Mouse (Mus musculus): ENCODE data around the gene Flna. TPM values are rescaled to one million over a fixed set of nuclear protein-coding genes. Genes with fewer than 3 reads are reported as not detected.
A peak's percentile ranks its signal among the peaks of the same experiment; 100 is the strongest.

Flna gene
- 331 and 364 TPM in 2 replicates for polyA plus RNA-seq (2015; fragmentation: Nextera tagmentation; extraction: Ambion mirVana)

GRCm38 (mm10) chrX:74249615-74250014 is at the start of gene Flna:
Gene Flna, minus strand, starts transcription at chrX:74249820.
- no peaks in the 10 kb centered on the region for H3K9me3 ChIP-seq (ENCODE audit: low read length)
- no peak for ATAC-seq (ENCODE audit: low FRiP score, low TSS enrichment)
- H3K27me3 ChIP-seq (ENCODE audit: insufficient read depth, low read length): no peaks in the 10 kb centered on the region; the same call in 1 of the 2 replicates
- H3K4me3 ChIP-seq (ENCODE audit: low read length): peak within 1 kb of the TSS; percentile 51
- 21% methylated on average over 34 of the region's 38 CpGs for WGBS
- peak within 1 kb of the TSS; percentile 76 for H3K27ac ChIP-seq (ENCODE audit: low read length)
- no peaks in the 10 kb centered on the region for H3K36me3 ChIP-seq (ENCODE audit: insufficient read depth, low read length)
- peak within 1 kb of the TSS; percentile 58 for H3K4me2 ChIP-seq (replicated peaks; ENCODE audit: low read depth, low read length)
- peak within 1 kb of the TSS; percentile 69 for H3K9ac ChIP-seq (replicated peaks; ENCODE audit: low read length)
- no peaks in the 10 kb centered on the region for H3K4me1 ChIP-seq (ENCODE audit: insufficient read depth, low read length)

GRCm38 (mm10) chrX:74298348-74298747 is 48.7 kb upstream of the Flna start:
- H3K9me3 ChIP-seq (ENCODE audit: low read length): no peaks in the 10 kb centered on the region
- H3K4me3 ChIP-seq (ENCODE audit: low read length): no peak overlapping the region
- H3K4me2 ChIP-seq (replicated peaks; ENCODE audit: low read depth, low read length): no peak overlapping the region
- H3K36me3 ChIP-seq (ENCODE audit: insufficient read depth, low read length): peaks cover 15% of the 10 kb centered on the region
- no peak overlapping the region for H3K27ac ChIP-seq (ENCODE audit: low read length)
- no peak overlapping the region for H3K9ac ChIP-seq (replicated peaks; ENCODE audit: low read length)
- WGBS: 76% methylated on average over 1 of the region's 1 CpGs
- ATAC-seq (ENCODE audit: low FRiP score, low TSS enrichment): no peak
- H3K4me1 ChIP-seq (ENCODE audit: insufficient read depth, low read length): 0 out of 2 replicates have a peak, but pooled peaks cover 4% of the 10 kb centered on the region
- no peaks in the 10 kb centered on the region for H3K27me3 ChIP-seq (ENCODE audit: insufficient read depth, low read length)

- Histone ChIP-seq H3K4me2 (replicated peaks; ENCODE audit: low read depth, low read length) (peak within 1 kb of the TSS; percentile 66), H3K27me3 (ENCODE audit: insufficient read depth, low read length) (no peaks in the 10 kb centered on the region), H3K9me3 (ENCODE audit: low read length) (no peaks in the 10 kb centered on the region), H3K4me3 (ENCODE audit: low read length) (peak within 1 kb of the TSS; percentile 71), H3K27ac (ENCODE audit: low read length) (peak within 1 kb of the TSS; percentile 38; the same call in 1 of the 2 replicates), H3K4me1 (ENCODE audit: insufficient read depth, low read length) (0 out of 2 replicates have a peak, but pooled peaks cover 4% of the 10 kb centered on the region), H3K36me3 (ENCODE audit: insufficient read depth, low read length) (peaks cover 7% of the 10 kb centered on the region), H3K9ac (replicated peaks; ENCODE audit: low read length) (peak within 1 kb of the TSS; percentile 73)
- WGBS: 20% methylated on average over 37 of the region's 37 CpGs
- ATAC-seq (ENCODE audit: low FRiP score, low TSS enrichment): peak; percentile 99
Measured at GRCm38 (mm10) chrX:74296538-74297448, 47.2 kb upstream of the Flna start, which contains the start of gene Atp6ap1. Gene Atp6ap1, plus strand, starts transcription at chrX:74297097.

GRCm38 (mm10) chrX:74293431-74293830 is 43.8 kb upstream of the Flna start:
- Histone ChIP-seq H3K4me3 (ENCODE audit: low read length) (no peak overlapping the region), H3K4me1 (ENCODE audit: insufficient read depth, low read length) (0 out of 2 replicates have a peak, but pooled peaks cover 4% of the 10 kb centered on the region), H3K36me3 (ENCODE audit: insufficient read depth, low read length) (0 out of 2 replicates have a peak, but pooled peaks cover 7% of the 10 kb centered on the region), H3K9ac (replicated peaks; ENCODE audit: low read length) (no peak overlapping the region), H3K27ac (ENCODE audit: low read length) (no peak overlapping the region), H3K4me2 (replicated peaks; ENCODE audit: low read depth, low read length) (no peak overlapping the region), H3K27me3 (ENCODE audit: insufficient read depth, low read length) (no peaks in the 10 kb centered on the region), H3K9me3 (ENCODE audit: low read length) (no peaks in the 10 kb centered on the region)
- 83% methylated on average over 4 of the region's 4 CpGs for WGBS
- ATAC-seq (ENCODE audit: low FRiP score, low TSS enrichment): no peak

GRCm38 (mm10) chrX:74283092-74283437 is 33.4 kb upstream of the Flna start:
- H3K36me3 ChIP-seq (ENCODE audit: insufficient read depth, low read length): no peaks in the 10 kb centered on the region; the same call in 1 of the 2 replicates
- H3K9me3 ChIP-seq (ENCODE audit: low read length): no peaks in the 10 kb centered on the region
- H3K4me2 ChIP-seq (replicated peaks; ENCODE audit: low read depth, low read length): peak overlapping the region; percentile 56
- ATAC-seq (ENCODE audit: low FRiP score, low TSS enrichment): peak; percentile 13; the same call in 1 of the 2 replicates
- peak overlapping the region; percentile 58 for H3K4me3 ChIP-seq (ENCODE audit: low read length)
- H3K9ac ChIP-seq (replicated peaks; ENCODE audit: low read length): peak overlapping the region; percentile 75
- no peaks in the 10 kb centered on the region for H3K27me3 ChIP-seq (ENCODE audit: insufficient read depth, low read length)
- peak overlapping the region; percentile 77 for H3K27ac ChIP-seq (ENCODE audit: low read length)
- WGBS: 38% methylated on average over 5 of the region's 5 CpGs
- H3K4me1 ChIP-seq (ENCODE audit: insufficient read depth, low read length): peaks cover 11% of the 10 kb centered on the region

GRCm38 (mm10) chrX:74282395-74283091 is 32.9 kb upstream of the Flna start:
- Histone ChIP-seq H3K27ac (ENCODE audit: low read length) (peak overlapping the region; percentile 77), H3K9me3 (ENCODE audit: low read length) (no peaks in the 10 kb centered on the region), H3K9ac (replicated peaks; ENCODE audit: low read length) (peak overlapping the region; percentile 75), H3K4me2 (replicated peaks; ENCODE audit: low read depth, low read length) (peak overlapping the region; percentile 79), H3K4me3 (ENCODE audit: low read length) (peak overlapping the region; percentile 58), H3K27me3 (ENCODE audit: insufficient read depth, low read length) (no peaks in the 10 kb centered on the region), H3K4me1 (ENCODE audit: insufficient read depth, low read length) (peaks cover 11% of the 10 kb centered on the region), H3K36me3 (ENCODE audit: insufficient read depth, low read length) (no peaks in the 10 kb centered on the region; the same call in 1 of the 2 replicates)
- WGBS: 23% methylated on average over 39 of the region's 39 CpGs
- peak; percentile 59 for ATAC-seq (ENCODE audit: low FRiP score, low TSS enrichment)

- H3K4me2 ChIP-seq (replicated peaks; ENCODE audit: low read depth, low read length): peak within 1 kb of the TSS; percentile 79
- H3K4me3 ChIP-seq (ENCODE audit: low read length): peak within 1 kb of the TSS; percentile 58
- H3K4me1 ChIP-seq (ENCODE audit: insufficient read depth, low read length): peaks cover 11% of the 10 kb centered on the region
- no peaks in the 10 kb centered on the region; the same call in 1 of the 2 replicates for H3K36me3 ChIP-seq (ENCODE audit: insufficient read depth, low read length)
- no peaks in the 10 kb centered on the region for H3K9me3 ChIP-seq (ENCODE audit: low read length)
- H3K27me3 ChIP-seq (ENCODE audit: insufficient read depth, low read length): no peaks in the 10 kb centered on the region
- peak within 1 kb of the TSS; percentile 77 for H3K27ac ChIP-seq (ENCODE audit: low read length)
- H3K9ac ChIP-seq (replicated peaks; ENCODE audit: low read length): peak within 1 kb of the TSS; percentile 75
- peak; percentile 97 for ATAC-seq (ENCODE audit: low FRiP score, low TSS enrichment)
- 28% methylated on average over 16 of the region's 16 CpGs for WGBS
Measured at GRCm38 (mm10) chrX:74281732-74282394, 32.2 kb upstream of the Flna start, which contains the start of the genes Taz and Dnase1l1. Gene Taz, plus strand, starts transcription at chrX:74281912. Gene Dnase1l1, minus strand, starts transcription at chrX:74282337.

- H3K27ac ChIP-seq (ENCODE audit: low read length): peak overlapping the region; percentile 72
- H3K9me3 ChIP-seq (ENCODE audit: low read length): no peaks in the 10 kb centered on the region
- 26% methylated on average over 14 of the region's 14 CpGs for WGBS
- H3K36me3 ChIP-seq (ENCODE audit: insufficient read depth, low read length): no peaks in the 10 kb centered on the region; the same call in 1 of the 2 replicates
- no peaks in the 10 kb centered on the region for H3K27me3 ChIP-seq (ENCODE audit: insufficient read depth, low read length)
- peaks cover 11% of the 10 kb centered on the region for H3K4me1 ChIP-seq (ENCODE audit: insufficient read depth, low read length)
- peak overlapping the region; percentile 58 for H3K4me3 ChIP-seq (ENCODE audit: low read length)
- peak overlapping the region; percentile 69 for H3K9ac ChIP-seq (replicated peaks; ENCODE audit: low read length)
- ATAC-seq (ENCODE audit: low FRiP score, low TSS enrichment): peak; percentile 5; the same call in 1 of the 2 replicates
- H3K4me2 ChIP-seq (replicated peaks; ENCODE audit: low read depth, low read length): peak overlapping the region; percentile 79
Measured at GRCm38 (mm10) chrX:74281041-74281731, 31.6 kb upstream of the Flna start.
